Mouse (Mus musculus): ENCODE results near the gene Zfp692.
"Not testable (repeated sequence)": the region's sequence is repeated elsewhere in the genome, so short reads cannot be mapped to it uniquely, and the experiment has no call there.

The Zfp692 gene

GRCm38 (mm10) chr11:58306860-58307308 is at the start of gene Zfp692:
TSS of gene Zfp692 (plus strand) at chr11:58307069.
- DNase-seq (ENCODE audit: low spot score), result peak; percentile 97

DNA sequence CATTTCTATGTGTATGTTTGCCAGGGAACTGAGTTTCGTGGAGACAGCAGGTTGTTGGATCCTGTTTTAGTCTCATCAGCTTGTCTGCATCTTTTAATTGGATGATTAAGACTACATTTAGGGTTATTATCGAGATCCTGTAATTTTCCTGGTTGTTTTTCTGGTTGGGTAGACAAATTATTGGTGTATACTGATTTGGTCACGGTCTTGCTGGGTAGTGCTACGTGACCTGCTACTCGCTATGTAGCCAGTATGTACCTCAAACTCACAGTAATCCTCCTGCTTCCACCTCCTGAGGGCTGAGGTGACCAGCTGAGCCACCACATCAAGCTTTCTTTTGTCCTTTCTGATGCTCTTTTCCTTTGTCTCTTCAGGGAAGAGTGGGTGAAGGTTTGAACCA is 49.1 kb upstream of the Zfp692 start:
- no peak for DNase-seq (ENCODE audit: low spot score)

- no peak for DNase-seq (ENCODE audit: low spot score)
These were observed 46.7 kb upstream of the Zfp692 start for GRCm38 (mm10) chr11:58260156-58260555.

DNA sequence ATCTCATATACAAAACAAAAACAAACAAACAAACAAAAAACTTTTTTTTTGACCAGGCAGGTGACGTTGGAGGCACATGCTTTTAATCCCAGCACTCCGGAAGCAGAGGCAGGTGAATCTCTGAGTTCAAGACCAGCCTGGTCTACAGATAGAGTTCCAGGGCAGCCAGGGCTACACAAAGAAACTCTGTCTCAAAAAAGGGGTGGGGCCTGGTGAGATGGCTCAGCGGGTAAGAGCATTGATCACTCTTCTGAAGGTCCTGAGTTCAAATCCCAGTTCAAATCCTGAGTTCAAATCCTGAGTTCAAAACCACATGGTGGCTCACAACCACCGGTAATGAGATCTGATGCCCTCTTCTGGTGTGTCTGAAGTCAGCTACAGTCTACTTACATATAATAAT is 45.0 kb upstream of the Zfp692 start:
- no peak for DNase-seq (ENCODE audit: low spot score)

DNA sequence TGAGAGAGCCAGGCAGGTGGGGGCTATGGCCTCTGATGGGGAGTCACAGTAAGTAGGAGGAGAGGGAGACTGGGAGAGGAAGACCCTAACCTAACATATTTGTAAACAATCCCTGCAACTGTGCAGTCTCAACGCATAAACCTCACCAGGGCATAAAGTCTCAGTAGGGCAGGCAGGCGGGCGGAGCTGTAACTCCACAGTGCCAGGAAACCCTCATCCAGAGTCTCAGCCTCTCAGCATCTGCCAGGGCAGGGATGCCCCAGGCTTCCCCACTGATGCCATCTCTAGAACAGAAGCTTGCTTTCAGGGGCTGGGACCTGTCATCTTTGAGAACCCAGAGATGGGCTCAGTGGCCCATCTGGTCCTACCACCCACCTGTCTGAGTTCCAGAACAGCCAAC is 44.5 kb upstream of the Zfp692 start:
- no peak for DNase-seq (ENCODE audit: low spot score)

- no peak for DNase-seq (ENCODE audit: low spot score)
These were observed 43.4 kb upstream of the Zfp692 start for GRCm38 (mm10) chr11:58263516-58263915.

GRCm38 (mm10) chr11:58264546-58264945 is 42.3 kb upstream of the Zfp692 start:
- no peak for DNase-seq (ENCODE audit: low spot score)

DNA sequence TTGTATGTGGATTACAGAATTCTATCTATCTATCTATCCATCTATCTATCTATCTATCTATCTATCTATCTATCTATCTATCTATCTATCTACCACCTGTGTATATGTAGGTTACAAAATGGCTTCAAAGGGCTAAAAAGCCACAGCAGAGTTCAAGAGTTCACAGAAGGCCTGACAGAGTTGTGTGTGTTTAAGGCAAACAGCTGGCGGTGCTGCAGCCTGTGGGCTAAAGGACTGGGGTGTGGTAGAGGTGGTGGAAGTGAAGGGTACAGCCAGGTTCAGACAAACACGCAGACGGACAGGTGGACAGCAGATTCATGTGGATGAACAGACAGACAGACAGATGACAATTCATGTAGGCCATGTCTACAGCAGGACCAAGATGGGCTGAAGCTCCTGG is 38.6 kb upstream of the Zfp692 start:
- DNase-seq (ENCODE audit: low spot score), result no peak

GRCm38 (mm10) chr11:58274572-58274971 is 32.3 kb upstream of the Zfp692 start, which contains the start of gene 4930438A08Rik:
TSS of gene 4930438A08Rik (plus strand) at chr11:58274799.
- DNase-seq (ENCODE audit: low spot score), result no peak

- DNase-seq (ENCODE audit: low spot score), result no peak
These were observed 31.1 kb upstream of the Zfp692 start for GRCm38 (mm10) chr11:58275756-58276155.

DNA sequence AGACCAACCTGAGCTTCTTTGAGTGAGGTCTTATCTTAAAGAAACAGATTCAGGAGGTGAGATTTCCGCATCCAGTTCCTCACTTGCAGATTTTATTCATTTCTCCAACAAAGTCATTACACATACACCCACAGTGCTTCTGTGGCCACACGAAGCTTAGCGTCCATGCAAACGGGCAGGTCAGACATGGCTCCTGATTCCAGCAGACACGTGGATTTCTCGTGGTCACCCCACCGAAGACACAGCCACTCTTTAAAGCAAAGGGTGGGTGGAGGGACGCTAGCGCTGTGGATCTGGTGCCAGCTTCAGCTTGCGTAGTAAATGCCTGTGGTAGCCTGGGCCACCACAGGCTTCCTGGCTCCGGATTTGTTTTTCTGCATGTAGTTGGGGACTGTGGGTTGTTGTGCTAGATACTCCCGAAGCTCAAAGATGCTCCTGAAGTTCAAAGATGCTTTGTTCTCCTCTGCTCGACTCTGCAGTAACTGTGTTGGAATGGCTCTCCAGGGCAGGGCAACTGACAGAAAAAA is 24.8 kb upstream of the Zfp692 start:
- DNase-seq (ENCODE audit: low spot score), result no peak

DNA sequence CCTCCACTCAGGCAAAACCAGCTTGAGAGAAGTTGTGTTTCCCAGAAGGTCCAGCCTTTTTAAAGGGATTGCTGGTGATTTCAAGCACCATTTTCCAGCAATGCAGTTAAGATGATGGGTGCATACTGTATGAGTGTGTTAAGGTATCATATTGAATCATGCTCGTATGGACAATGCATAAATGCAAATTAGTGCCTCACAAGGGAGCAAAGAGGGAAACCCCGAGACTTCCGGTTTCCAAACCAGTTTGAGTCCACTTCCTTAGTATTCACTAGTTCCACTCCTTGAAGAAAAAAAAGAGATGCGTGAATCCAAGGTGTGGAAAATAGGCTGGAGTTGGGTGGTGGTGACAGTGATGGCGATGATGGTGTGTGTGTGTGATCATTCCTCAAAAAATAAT is 24.4 kb upstream of the Zfp692 start:
- no peak for DNase-seq (ENCODE audit: low spot score)

DNA sequence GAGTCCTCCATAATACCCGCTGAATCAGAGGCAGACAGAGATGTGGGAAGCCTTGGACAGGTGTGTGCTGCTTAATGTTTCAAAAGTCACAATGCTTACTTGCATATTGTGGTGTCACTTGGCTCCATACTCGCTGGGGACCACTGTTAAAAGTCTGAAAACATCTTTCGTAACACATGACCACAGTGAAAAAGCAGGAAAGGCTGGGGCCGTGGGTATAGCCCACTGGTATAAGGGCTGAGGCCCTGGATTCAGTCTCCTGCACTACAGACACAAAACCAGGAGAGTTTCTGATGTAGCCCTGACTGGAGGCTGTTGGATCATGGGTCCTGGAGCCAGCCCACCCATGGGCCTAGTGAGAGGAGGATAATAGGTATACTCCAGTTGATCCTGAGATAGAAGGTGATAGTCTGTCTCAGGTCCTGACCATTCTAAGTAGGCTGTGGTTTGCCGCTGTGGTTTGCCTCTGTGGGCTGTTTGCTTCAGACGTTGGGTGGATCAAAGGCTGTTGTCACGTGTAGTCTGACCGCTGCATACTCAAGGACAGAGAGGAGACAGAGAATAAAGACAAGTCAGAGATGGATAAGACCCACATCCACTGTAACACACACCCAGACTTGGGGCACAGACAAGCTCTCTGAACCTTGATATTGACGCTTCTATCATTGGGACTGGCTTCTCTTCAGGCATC is 16.7 kb upstream of the Zfp692 start:
- no peak for DNase-seq (ENCODE audit: low spot score)

DNA sequence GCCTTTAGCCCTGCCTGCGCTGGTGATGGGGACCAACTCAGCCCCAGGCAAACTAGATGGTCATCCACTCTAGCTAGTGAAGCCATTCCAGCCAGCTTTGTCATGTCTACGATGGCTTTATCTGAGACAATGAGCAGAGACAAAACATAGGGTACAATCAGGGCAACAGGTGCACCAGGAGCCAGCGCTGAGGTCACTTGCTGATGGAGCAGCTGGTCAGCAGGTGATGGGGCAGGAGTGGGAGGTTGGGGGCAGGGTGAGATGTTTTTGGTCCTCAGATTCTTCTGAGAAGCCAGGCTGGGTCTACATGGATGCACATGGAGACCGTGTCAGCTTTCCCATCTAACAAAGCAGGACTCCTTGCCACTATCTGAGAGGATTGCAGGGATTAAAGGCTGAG is 16.1 kb upstream of the Zfp692 start:
- no peak for DNase-seq (ENCODE audit: low spot score)

- DNase-seq (ENCODE audit: low spot score), result no peak
These were observed 14.1 kb upstream of the Zfp692 start for GRCm38 (mm10) chr11:58292791-58293190.

DNA sequence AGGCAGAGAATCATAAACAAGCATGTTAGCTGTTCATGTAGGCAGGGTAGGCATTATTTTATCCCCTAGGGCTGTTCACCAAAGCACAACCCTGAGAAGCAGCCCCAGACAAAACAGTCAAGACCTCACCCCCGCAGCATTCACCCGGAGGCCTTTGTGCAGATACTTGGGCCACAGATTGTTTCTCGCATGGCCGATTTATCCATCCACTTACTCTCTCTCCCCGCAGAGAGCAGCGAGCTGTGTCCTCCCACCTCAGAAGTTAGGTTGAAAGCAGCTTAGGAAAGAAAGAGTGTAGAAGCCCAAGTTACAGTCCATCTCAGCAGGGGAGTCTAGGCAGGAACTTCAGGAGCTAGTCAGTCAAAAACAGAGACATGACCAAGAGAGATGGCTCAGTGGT is 9.5 kb upstream of the Zfp692 start:
- DNase-seq (ENCODE audit: low spot score), result no peak

DNA sequence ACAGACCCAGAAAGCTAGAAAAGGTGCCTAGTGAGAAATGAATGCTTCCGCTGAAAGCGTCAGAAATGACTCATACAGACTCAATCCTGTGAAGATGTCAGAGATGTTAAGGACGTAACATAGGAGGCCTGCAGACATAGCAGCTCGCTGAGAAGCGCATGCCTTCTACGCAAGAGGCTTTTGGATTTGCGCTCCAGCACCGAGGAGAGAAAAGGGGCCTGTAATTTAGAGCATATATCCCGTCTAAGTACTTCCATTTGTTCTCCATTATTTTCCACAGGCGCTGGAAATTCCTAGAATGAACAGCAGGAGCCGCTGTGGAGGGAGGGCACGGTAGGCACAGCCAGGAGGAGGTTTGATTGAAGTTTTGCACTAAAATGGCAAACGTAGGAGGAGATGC is 5.8 kb upstream of the Zfp692 start:
- peak; percentile 90 for DNase-seq (ENCODE audit: low spot score)

DNA sequence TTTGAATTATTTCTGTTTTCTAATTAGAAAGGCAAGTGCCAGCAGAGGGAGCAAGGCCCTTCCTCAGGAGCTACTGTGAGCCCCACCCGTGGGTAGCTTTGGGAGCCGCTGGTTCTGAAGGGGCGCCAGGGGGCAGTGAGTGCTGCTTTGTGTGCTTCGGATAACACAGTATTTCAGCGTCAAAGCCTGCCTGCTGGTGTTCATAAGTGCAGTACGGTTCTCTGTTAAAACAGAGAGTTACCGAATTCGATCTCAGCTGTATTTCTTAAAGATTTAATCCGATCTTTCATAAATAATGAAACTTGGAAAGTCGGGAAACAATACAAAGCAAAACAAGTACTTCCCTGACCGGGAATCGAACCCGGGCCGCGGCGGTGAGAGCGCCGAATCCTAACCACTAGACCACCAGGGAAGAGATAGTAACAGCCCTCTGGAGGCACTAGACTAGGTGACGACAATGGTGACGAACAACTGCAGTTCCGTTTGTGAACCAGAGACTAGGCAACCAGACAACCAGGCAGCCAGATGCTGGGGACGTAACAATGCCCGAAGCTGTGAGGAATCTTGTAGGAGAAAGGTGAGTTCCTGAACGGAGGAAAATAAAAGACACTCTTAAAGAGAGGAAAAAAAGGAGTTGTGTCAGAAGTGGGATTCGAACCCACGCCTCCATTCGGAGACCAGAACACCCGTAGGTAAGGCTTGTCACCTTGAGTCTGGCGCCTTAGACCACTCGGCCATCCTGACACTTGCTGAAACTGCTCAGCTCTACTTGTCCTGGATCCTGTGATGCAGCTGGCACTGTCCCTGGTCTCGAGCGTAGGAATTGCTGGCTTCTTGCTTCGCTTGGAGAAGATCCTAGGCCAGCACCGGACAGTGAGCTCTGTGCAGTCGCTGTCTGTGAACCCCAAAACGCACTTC is 4.8 kb upstream of the Zfp692 start:
- peak; percentile 99 for DNase-seq (ENCODE audit: low spot score)

- DNase-seq (ENCODE audit: low spot score), result peak; percentile 58
These were observed 4.0 kb upstream of the Zfp692 start for GRCm38 (mm10) chr11:58302774-58303445.

- peak; percentile 56 for DNase-seq (ENCODE audit: low spot score)
These were observed 3.3 kb upstream of the Zfp692 start for GRCm38 (mm10) chr11:58303594-58303993.

GRCm38 (mm10) chr11:58305299-58305698 is 1.6 kb upstream of the Zfp692 start:
- not testable (repeated sequence) for DNase-seq (ENCODE audit: low spot score)

- DNase-seq (ENCODE audit: low spot score), result peak; percentile 76
These were observed 677 bp downstream of the Zfp692 start for GRCm38 (mm10) chr11:58307411-58308080.
